ENCODE assay signal across 27 mouse cellular contexts in the genomic region with DNA sequence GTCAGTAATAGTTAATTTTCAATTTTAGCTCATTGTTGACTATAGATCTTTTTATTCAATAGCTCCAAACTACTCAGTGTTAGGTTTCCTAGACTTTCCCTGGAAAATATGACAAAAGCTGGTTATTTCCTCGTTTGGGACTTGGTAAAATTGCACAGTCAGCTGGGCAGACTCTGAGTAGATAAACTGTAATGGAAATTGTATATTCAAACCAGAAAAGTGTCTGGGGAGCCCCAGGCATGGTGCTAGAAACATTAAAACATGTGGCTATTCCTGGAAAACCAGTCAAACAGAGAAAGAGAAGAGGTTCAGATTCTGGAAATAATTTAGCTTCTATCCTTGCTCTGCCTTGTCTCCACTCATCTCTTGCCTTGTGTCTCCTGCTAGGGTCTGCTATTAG.
"Had no signal": no experiment of that assay in that cellular context is flagged by ENCODE, and none has a peak within 500 bp of the region (broad histone marks: within the 10 kb centered on the region; RNA-seq: fewer than 3 reads in every experiment).

No protein-coding gene starts in this region.

- ATAC-seq: forebrain, embryonic 13.5 days; forebrain, embryonic 14.5 days; forebrain, embryonic 15.5 days; forebrain, embryonic 16.5 days; forebrain, postnatal 0 days had no signal

- H3K9me3 ChIP-seq: embryonic facial prominence, embryonic 12.5 days; embryonic facial prominence, embryonic 13.5 days; embryonic facial prominence, embryonic 15.5 days; forebrain, embryonic 10.5 days; forebrain, embryonic 12.5 days; forebrain, embryonic 13.5 days; forebrain, embryonic 15.5 days had no signal

- H3K9ac ChIP-seq: embryonic facial prominence, embryonic 12.5 days; embryonic facial prominence, embryonic 13.5 days; embryonic facial prominence, embryonic 15.5 days; forebrain, embryonic 12.5 days; forebrain, embryonic 13.5 days; forebrain, embryonic 15.5 days; forebrain, postnatal 0 days had no signal

- H3K36me3 ChIP-seq: embryonic facial prominence, embryonic 12.5 days; embryonic facial prominence, embryonic 13.5 days; embryonic facial prominence, embryonic 15.5 days; forebrain, embryonic 10.5 days; forebrain, embryonic 12.5 days; forebrain, embryonic 15.5 days had no signal

- H3K27me3 ChIP-seq: embryonic facial prominence, embryonic 12.5 days; embryonic facial prominence, embryonic 13.5 days; embryonic facial prominence, embryonic 15.5 days; forebrain, embryonic 12.5 days; forebrain, embryonic 13.5 days; forebrain, embryonic 15.5 days had no signal

- DNase-seq: cerebellum, adult 8-10 months; cerebellum, adult 9-10 months; cerebellum, adult 9-11 months; cerebellum, postnatal 10 days; cerebellum, postnatal 14 days; cerebellum, postnatal 25 days; cerebellum, postnatal 36 days; embryo, embryonic 11 days; forebrain, postnatal 0 days; gastrocnemius, adult 2 months; gastrocnemius, postnatal 10 days; gastrocnemius, postnatal 14 days; gastrocnemius, postnatal 25 days; gastrocnemius, postnatal 36 days; heart, adult 11 months; heart, adult 18-20 months; heart, adult 2 months had no signal

- H3K4me3 ChIP-seq: embryonic facial prominence, embryonic 12.5 days; embryonic facial prominence, embryonic 13.5 days; embryonic facial prominence, embryonic 15.5 days; erythroblast, embryonic 14.5 days; forebrain, embryonic 10.5 days; forebrain, embryonic 12.5 days; forebrain, embryonic 13.5 days; forebrain, embryonic 15.5 days; gastrocnemius, adult 2 months; heart, adult 2 months had no signal

- H3K27ac ChIP-seq: embryonic facial prominence, embryonic 12.5 days; embryonic facial prominence, embryonic 13.5 days; embryonic facial prominence, embryonic 15.5 days; forebrain, embryonic 10.5 days; forebrain, embryonic 12.5 days; forebrain, embryonic 13.5 days; forebrain, embryonic 15.5 days; gastrocnemius, adult 2 months; heart, adult 2 months had no signal

- H3K4me2 ChIP-seq: embryonic facial prominence, embryonic 12.5 days; embryonic facial prominence, embryonic 13.5 days; embryonic facial prominence, embryonic 15.5 days; forebrain, embryonic 12.5 days; forebrain, embryonic 13.5 days; forebrain, embryonic 15.5 days had no signal

- H3K4me1 ChIP-seq: embryonic facial prominence, embryonic 13.5 days; embryonic facial prominence, embryonic 15.5 days; forebrain, embryonic 10.5 days; forebrain, embryonic 12.5 days; forebrain, embryonic 13.5 days; forebrain, embryonic 15.5 days had no signal
